Comparison of ENCODE assay signal across 8 mouse cellular contexts in the genomic region with DNA sequence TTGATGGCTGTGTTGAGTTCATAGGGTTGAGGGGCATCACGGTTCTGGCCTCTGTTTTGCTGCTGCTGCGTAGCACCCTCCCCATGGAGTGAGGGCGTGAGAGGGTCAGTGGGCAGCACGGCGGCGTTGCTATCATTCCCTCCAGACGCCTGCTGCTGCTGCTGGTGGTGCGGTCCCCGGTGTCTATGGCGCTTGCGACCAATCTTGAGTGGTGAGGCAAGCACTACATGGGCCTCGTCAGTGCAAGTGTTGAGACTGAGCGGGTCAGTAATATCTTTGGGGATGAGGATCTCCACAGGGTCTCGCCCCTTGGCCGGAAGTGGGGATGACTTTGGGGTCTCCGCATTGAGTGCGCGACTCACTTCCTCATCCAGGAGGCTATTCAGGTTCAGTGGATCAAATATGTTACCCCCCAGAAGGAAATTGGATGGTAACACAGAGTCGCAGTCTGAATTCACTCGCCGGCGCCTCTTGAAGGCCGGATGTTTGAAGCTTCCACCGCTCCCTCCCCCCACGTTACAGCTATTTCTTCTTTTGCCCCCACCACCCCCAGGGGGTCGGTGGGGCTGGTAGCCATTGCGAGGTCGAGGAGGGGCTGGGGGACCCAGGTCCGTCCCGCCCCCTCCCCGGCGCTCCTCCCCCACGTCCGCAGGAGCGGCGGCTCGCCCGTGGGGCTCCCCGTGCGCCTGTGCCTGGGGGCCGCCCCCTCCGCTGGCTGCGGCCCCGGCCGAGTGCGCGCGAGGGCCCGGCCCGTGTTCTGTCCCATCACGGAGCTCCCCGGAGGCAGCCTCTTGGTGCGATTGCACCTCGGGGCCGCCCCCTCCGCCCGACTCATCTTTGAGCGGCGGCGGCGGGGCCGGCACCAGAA. TPM values are rescaled to one million over a fixed set of nuclear protein-coding genes. Genes with fewer than 3 reads are reported as not detected.
DNase-seq lines count a peak whose midpoint lies in the region; ATAC-seq lines count a peak whose summit lies in the region.

No protein-coding gene starts in this region.

- peaks cover 47% of the 10 kb centered on the region for H3K36me3 ChIP-seq in embryonic facial prominence, embryonic 13.5 days
- H3K36me3 ChIP-seq in limb, embryonic 11.5 days (ENCODE audit: control insufficient read depth, insufficient read depth, low read length) = peaks cover 21% of the 10 kb centered on the region
- H3K36me3 ChIP-seq in midbrain, embryonic 12.5 days = peaks cover 41% of the 10 kb centered on the region

- H3K27ac ChIP-seq in embryonic facial prominence, embryonic 13.5 days = peak overlapping the region; percentile 98
- H3K27ac ChIP-seq in limb, embryonic 11.5 days (replicated peaks; ENCODE audit: low read depth, low read length) = peak overlapping the region; percentile 95
- H3K27ac ChIP-seq in midbrain, embryonic 12.5 days (replicated peaks) = peak overlapping the region; percentile 98

- peak; percentile 60 for DNase-seq in kidney, adult 11 months
- no peak for DNase-seq in kidney, postnatal 14 days
- DNase-seq in ES-CJ7 (ENCODE audit: low read depth, low spot score) (peak; percentile 52), adipocyte (ENCODE audit: low spot score) (no peak)
- DNase-seq in heart, postnatal 14 days = peak; percentile 61 to 65
- DNase-seq in limb, embryonic 11.5 days (ENCODE audit: low spot score) = peak; percentile 36

- intact Hi-C loops in heart, postnatal 14 days (cut with DNase I) = loop anchor here (10.0 kb wide), 2 partner anchors 369 to 821 kb away; partner anchors contain the start of genes Cldn15 and Zfp113

- H3K9ac ChIP-seq in embryonic facial prominence, embryonic 13.5 days = peak overlapping the region; percentile 97
- H3K9ac ChIP-seq in limb, embryonic 11.5 days (ENCODE audit: low read length) = peak overlapping the region; percentile 90
- peak overlapping the region; percentile 97 for H3K9ac ChIP-seq in midbrain, embryonic 12.5 days (replicated peaks)

- no peaks in the 10 kb centered on the region for H3K9me3 ChIP-seq in embryonic facial prominence, embryonic 13.5 days
- no peaks in the 10 kb centered on the region for H3K9me3 ChIP-seq in limb, embryonic 11.5 days (ENCODE audit: control insufficient read depth, low read length)
- no peaks in the 10 kb centered on the region for H3K9me3 ChIP-seq in midbrain, embryonic 12.5 days

- H3K4me1 ChIP-seq in embryonic facial prominence, embryonic 13.5 days = peaks cover 43% of the 10 kb centered on the region
- H3K4me1 ChIP-seq in limb, embryonic 11.5 days (ENCODE audit: control insufficient read depth, insufficient read depth, low read length) = peaks cover 23% of the 10 kb centered on the region
- peaks cover 41% of the 10 kb centered on the region for H3K4me1 ChIP-seq in midbrain, embryonic 12.5 days

- WGBS in embryonic facial prominence, embryonic 13.5 days = 4% methylated on average over 61 of the region's 62 CpGs
- 4% methylated on average over 44 of the region's 62 CpGs for WGBS in limb, embryonic 11.5 days
- 5% methylated on average over 59 of the region's 62 CpGs for WGBS in midbrain, embryonic 12.5 days

- H3K4me3 ChIP-seq in embryonic facial prominence, embryonic 13.5 days = peak overlapping the region; percentile 89
- H3K4me3 ChIP-seq in limb, embryonic 11.5 days (ENCODE audit: low read depth, low read length) = peak overlapping the region; percentile 78
- H3K4me3 ChIP-seq in midbrain, embryonic 12.5 days = peak overlapping the region; percentile 79

- no peaks in the 10 kb centered on the region for H3K27me3 ChIP-seq in embryonic facial prominence, embryonic 13.5 days
- no peaks in the 10 kb centered on the region for H3K27me3 ChIP-seq in limb, embryonic 11.5 days (ENCODE audit: control insufficient read depth, insufficient read depth, low read length)
- H3K27me3 ChIP-seq in midbrain, embryonic 12.5 days = peaks cover 14% of the 10 kb centered on the region

- ATAC-seq in embryonic facial prominence, embryonic 13.5 days (ENCODE audit: insufficient number of reproducible peaks, insufficient read depth, low FRiP score, low TSS enrichment, low read depth) = no peak
- 0 out of 2 replicates have a peak, but pooled peaks have one; percentile 7 for ATAC-seq in limb, embryonic 11.5 days (ENCODE audit: insufficient number of reproducible peaks, low FRiP score, low TSS enrichment, low read depth)
- peak; percentile 14 for ATAC-seq in midbrain, embryonic 12.5 days (ENCODE audit: low FRiP score, low read depth)

- H3K4me2 ChIP-seq in embryonic facial prominence, embryonic 13.5 days = peak overlapping the region; percentile 94
- peak overlapping the region; percentile 90 for H3K4me2 ChIP-seq in limb, embryonic 11.5 days (ENCODE audit: low read depth, severe bottlenecking)
- H3K4me2 ChIP-seq in midbrain, embryonic 12.5 days (replicated peaks) = peak overlapping the region; percentile 80

RNA-seq across cellular contexts. Expression of gene Mepce, which starts 2.1 kb away (rescaled TPM):
- polyA plus RNA-seq in embryonic facial prominence, embryonic 13.5 days (2015; fragmentation: Nextera tagmentation; extraction: Ambion mirVana) = 14.2 and 14.7 TPM in 2 replicates
- total RNA-seq in heart, postnatal 14 days (2021) = 10 to 100 TPM; 32.7 to 33.0 TPM
- polyA plus RNA-seq in limb, embryonic 11.5 days (2014; fragmentation: Nextera tagmentation; extraction: Ambion mirVana) = 12.0 and 12.2 TPM in 2 replicates
- polyA plus RNA-seq in midbrain, embryonic 12.5 days (2016; fragmentation: Nextera tagmentation; extraction: Ambion mirVana) = 12.1 and 13.7 TPM in 2 replicates

RNA-seq across cellular contexts. Expression of gene Zcwpw1, which starts 2.2 kb away (rescaled TPM):
- 36.1 and 39.7 TPM in 2 replicates for polyA plus RNA-seq in embryonic facial prominence, embryonic 13.5 days (2015; fragmentation: Nextera tagmentation; extraction: Ambion mirVana)
- total RNA-seq in heart, postnatal 14 days (2021) = 1 to 10 TPM; 1.1 to 1.3 TPM
- polyA plus RNA-seq in limb, embryonic 11.5 days (2014; fragmentation: Nextera tagmentation; extraction: Ambion mirVana) = 19.6 and 20.1 TPM in 2 replicates
- 14.9 and 17.9 TPM in 2 replicates for polyA plus RNA-seq in midbrain, embryonic 12.5 days (2016; fragmentation: Nextera tagmentation; extraction: Ambion mirVana)

RNA-seq across cellular contexts. Expression of gene Ppp1r35, which starts 6.7 kb away (rescaled TPM):
- polyA plus RNA-seq in embryonic facial prominence, embryonic 13.5 days (2015; fragmentation: Nextera tagmentation; extraction: Ambion mirVana) = 28.4 and 30.6 TPM in 2 replicates
- 10 to 100 TPM; 13.9 to 14.0 TPM for total RNA-seq in heart, postnatal 14 days (2021)
- 61.4 and 62.0 TPM in 2 replicates for polyA plus RNA-seq in limb, embryonic 11.5 days (2014; fragmentation: Nextera tagmentation; extraction: Ambion mirVana)
- 67.7 and 73.0 TPM in 2 replicates for polyA plus RNA-seq in midbrain, embryonic 12.5 days (2016; fragmentation: Nextera tagmentation; extraction: Ambion mirVana)

RNA-seq across cellular contexts. Expression of gene Tsc22d4, which starts 39.9 kb away (rescaled TPM):
- 129 and 134 TPM in 2 replicates for polyA plus RNA-seq in embryonic facial prominence, embryonic 13.5 days (2015; fragmentation: Nextera tagmentation; extraction: Ambion mirVana)
- 100 to 1,000 TPM; 287 to 312 TPM for total RNA-seq in heart, postnatal 14 days (2021)
- polyA plus RNA-seq in limb, embryonic 11.5 days (2014; fragmentation: Nextera tagmentation; extraction: Ambion mirVana) = 96.0 and 101 TPM in 2 replicates
- 68.4 and 71.4 TPM in 2 replicates for polyA plus RNA-seq in midbrain, embryonic 12.5 days (2016; fragmentation: Nextera tagmentation; extraction: Ambion mirVana)

RNA-seq across cellular contexts. Expression of gene Nyap1, which starts 44.0 kb away (rescaled TPM):
- polyA plus RNA-seq in embryonic facial prominence, embryonic 13.5 days (2015; fragmentation: Nextera tagmentation; extraction: Ambion mirVana) = 3.5 and 4.4 TPM in 2 replicates
- total RNA-seq in heart, postnatal 14 days (2021) = 1 to 10 TPM; 1.4 to 1.8 TPM
- polyA plus RNA-seq in limb, embryonic 11.5 days (2014; fragmentation: Nextera tagmentation; extraction: Ambion mirVana) = 1.2 and 1.8 TPM in 2 replicates
- polyA plus RNA-seq in midbrain, embryonic 12.5 days (2016; fragmentation: Nextera tagmentation; extraction: Ambion mirVana) = 22.1 TPM in 2 replicates

Comparison
In these comparisons a context has a peak if more than half of its experiments do, and no peak if none do; other contexts are left out.
1. DNase-seq: peak in kidney, adult 11 months (single experiment), ES-CJ7 (single experiment), heart, postnatal 14 days (2 of 2) and limb, embryonic 11.5 days (single experiment); none in kidney, postnatal 14 days (single experiment) and adipocyte (single experiment).
2. Peak in every context shown above with its lines, with median percentiles within 50 percentile points of each other: H3K27ac ChIP-seq, H3K4me2 ChIP-seq, H3K4me3 ChIP-seq and H3K9ac ChIP-seq.